Mouse (Mus musculus) olfactory bulb, adult 2 months (tissue): Measurements from ENCODE around the gene Ank3.

Experiments
- CTCF ChIP-seq: fragments of 200-500 bp; IDR thresholded peaks from 2 replicates; pipeline ENCODE4 v1.5.1; 2012; ENCODE audit warnings: low read depth, mild to moderate bottlenecking, low read length, moderate library complexity; ENCODE audit not compliant: insufficient read depth
- POLR2A ChIP-seq: fragments of 200-500 bp; IDR thresholded peaks from 2 replicates; pipeline ENCODE4 v1.6.1; 2012; ENCODE audit warnings: mild to moderate bottlenecking, low read depth, low read length, moderate library complexity; ENCODE audit not compliant: insufficient read depth

GRCm38 (mm10) chr10:69925285-69926157, 526.9 kb downstream of the Ank3 start:
- TF ChIP-seq POLR2A (no peak), CTCF (no peak)
